Mouse (Mus musculus) cortical plate, adult 2 months (tissue): ENCODE results near the gene Actr3. TPM values are rescaled to one million over a fixed set of nuclear protein-coding genes. Genes with fewer than 3 reads are reported as not detected.

Experiments
- H3K27ac ChIP-seq: fragments of 200-500 bp; 2 replicates; pipeline ENCODE4 v1.5.1; 2012; ENCODE audit warnings: low read length, control low read depth, inconsistent platforms; ENCODE audit not compliant: insufficient read depth
- H3K4me1 ChIP-seq: fragments of 200-500 bp; 2 replicates; pipeline ENCODE4 v1.6.1; 2011; ENCODE audit warnings: low read length; ENCODE audit not compliant: control insufficient read depth, insufficient read depth
- H3K4me3 ChIP-seq: fragments of 200-500 bp; 2 replicates; pipeline ENCODE4 v1.5.1; 2011; ENCODE audit warnings: mild to moderate bottlenecking, low read length, control low read depth; ENCODE audit not compliant: insufficient read depth
- CTCF ChIP-seq: fragments of 200-500 bp; IDR thresholded peaks from 2 replicates; pipeline ENCODE4 v1.5.1; 2011; ENCODE audit warnings: mild to moderate bottlenecking, control low read depth, low read length; ENCODE audit not compliant: insufficient read depth; ENCODE audit errors: extremely low read depth
- POLR2A ChIP-seq: fragments of 200-500 bp; IDR thresholded peaks from 2 replicates; pipeline ENCODE4 v1.6.1; 2011; ENCODE audit warnings: mild to moderate bottlenecking, low read length, control low read depth; ENCODE audit not compliant: insufficient read depth; ENCODE audit errors: extremely low read depth
- polyA plus RNA-seq: library from polyadenylated mRNA; depleted of rRNA; stranded (reverse); fragments of >200 nt; gene quantifications from 2 replicates; pipeline ENCODE4 v1.2.3, GENCODE M21; 2012

Actr3 gene
- polyA plus RNA-seq, 1 experiment, result 92.4 TPM

GRCm38 (mm10) chr1:125438826-125439225 lies 3.3 kb upstream of the Actr3 start:
- H3K4me3 ChIP-seq, result no peak overlapping the region
- no peaks in the 10 kb centered on the region; the same call in 1 of the 2 replicates for H3K4me1 ChIP-seq
- TF ChIP-seq POLR2A, result no peak
- no peak for TF ChIP-seq CTCF
- no peak overlapping the region for H3K27ac ChIP-seq

GRCm38 (mm10) chr1:125437927-125438326 lies 2.4 kb upstream of the Actr3 start:
- Histone ChIP-seq H3K27ac (no peak overlapping the region), H3K4me3 (no peak overlapping the region), H3K4me1 (no peaks in the 10 kb centered on the region; the same call in 1 of the 2 replicates)
- TF ChIP-seq CTCF, result no peak
- TF ChIP-seq POLR2A, result no peak

- TF ChIP-seq CTCF (no peak), POLR2A (no peak)
- no peak overlapping the region for H3K4me3 ChIP-seq
- no peaks in the 10 kb centered on the region; the same call in 1 of the 2 replicates for H3K4me1 ChIP-seq
- H3K27ac ChIP-seq, result no peak overlapping the region
These were observed 1.6 kb upstream of the Actr3 start for GRCm38 (mm10) chr1:125437161-125437560.

- H3K4me3 ChIP-seq, result peak overlapping the region; percentile 47
- TF ChIP-seq CTCF, result no peak
- no peak for TF ChIP-seq POLR2A
- H3K27ac ChIP-seq, result peak overlapping the region; percentile 91
- peaks cover 6% of the 10 kb centered on the region; the same call in 1 of the 2 replicates for H3K4me1 ChIP-seq
These were observed 534 bp downstream of the Actr3 start for GRCm38 (mm10) chr1:125435018-125435368.

- TF ChIP-seq CTCF (no peak), POLR2A (peak; percentile 43)
- Histone ChIP-seq H3K4me1 (peaks cover 6% of the 10 kb centered on the region; the same call in 1 of the 2 replicates), H3K4me3 (peak overlapping the region; percentile 47)
These were observed 984 bp downstream of the Actr3 start for GRCm38 (mm10) chr1:125434485-125435001.

GRCm38 (mm10) chr1:125431286-125431685 lies 4.2 kb downstream of the Actr3 start:
- no peak overlapping the region for H3K4me3 ChIP-seq
- no peak overlapping the region for H3K27ac ChIP-seq
- TF ChIP-seq POLR2A, result no peak
- peaks cover 8% of the 10 kb centered on the region; the same call in 1 of the 2 replicates for H3K4me1 ChIP-seq

More at GRCm38 (mm10) chr1:125434485-125435001, 984 bp downstream of the Actr3 start:
- peak overlapping the region; percentile 91 for H3K27ac ChIP-seq

GRCm38 (mm10) chr1:125430737-125431136 lies 4.8 kb downstream of the Actr3 start:
- TF ChIP-seq CTCF, result no peak
- Histone ChIP-seq H3K4me3 (no peak overlapping the region), H3K4me1 (peaks cover 8% of the 10 kb centered on the region; the same call in 1 of the 2 replicates), H3K27ac (no peak overlapping the region)

- H3K4me3 ChIP-seq, result no peak overlapping the region
These were observed 5.5 kb downstream of the Actr3 start for GRCm38 (mm10) chr1:125429984-125430383.

GRCm38 (mm10) chr1:125428315-125428714 lies 7.2 kb downstream of the Actr3 start:
- H3K4me1 ChIP-seq, result peaks cover 9% of the 10 kb centered on the region; the same call in 1 of the 2 replicates
- no peak for TF ChIP-seq CTCF
- TF ChIP-seq POLR2A, result no peak
- H3K27ac ChIP-seq, result no peak overlapping the region
- H3K4me3 ChIP-seq, result no peak overlapping the region

More at GRCm38 (mm10) chr1:125429984-125430383, 5.5 kb downstream of the Actr3 start:
- TF ChIP-seq CTCF (no peak), POLR2A (no peak)
- Histone ChIP-seq H3K4me1 (peaks cover 8% of the 10 kb centered on the region; the same call in 1 of the 2 replicates), H3K27ac (no peak overlapping the region)

GRCm38 (mm10) chr1:125426387-125427045 lies 9.0 kb downstream of the Actr3 start:
- no peak overlapping the region for H3K4me3 ChIP-seq
- peaks cover 8% of the 10 kb centered on the region; the same call in 1 of the 2 replicates for H3K4me1 ChIP-seq
- H3K27ac ChIP-seq, result no peak overlapping the region
- TF ChIP-seq CTCF (no peak), POLR2A (no peak)

- TF ChIP-seq POLR2A (no peak), CTCF (no peak)
- H3K4me3 ChIP-seq, result no peak overlapping the region
- H3K27ac ChIP-seq, result no peak overlapping the region
- H3K4me1 ChIP-seq, result peaks cover 2% of the 10 kb centered on the region; the same call in 1 of the 2 replicates
These were observed 15.6 kb downstream of the Actr3 start for GRCm38 (mm10) chr1:125419906-125420305.
